Mouse (Mus musculus) thymus, postnatal 0 days (tissue): ENCODE measurements around the gene Tnrc6c. TPM values are rescaled to one million over a fixed set of nuclear protein-coding genes. Genes with fewer than 3 reads are reported as not detected.

ENCODE experiments used
- polyA plus RNA-seq: library from polyadenylated mRNA; unstranded; fragments of >200 nt; fragmentation: Nextera tagmentation; extraction: Ambion mirVana; gene quantifications from 2 replicates; pipeline ENCODE4 v1.2.1, GENCODE M21; 2015

Gene Tnrc6c
- polyA plus RNA-seq, 1 experiment from 2014 or later = 18.7 TPM

Other genes with a start within 250 kb of the Tnrc6c start
- gene Gm11733, start 169.9 kb upstream of the Tnrc6c start, polyA plus RNA-seq = not detected in 2 replicates
- gene Tmc8, start 127.8 kb downstream of the Tnrc6c start, polyA plus RNA-seq = 37.5 and 41.1 TPM in 2 replicates
- gene Tmc6, start 127.9 kb downstream of the Tnrc6c start, polyA plus RNA-seq = 46.7 and 58.9 TPM in 2 replicates
- gene 6030468B19Rik, start 143.4 kb downstream of the Tnrc6c start, polyA plus RNA-seq = 0.21 and 0.55 TPM in 2 replicates
- gene Gm20708, start 155.4 kb downstream of the Tnrc6c start, polyA plus RNA-seq = 0.13 and 0.48 TPM in 2 replicates
- gene Syngr2, start 155.4 kb downstream of the Tnrc6c start, polyA plus RNA-seq = 100.0 and 116 TPM in 2 replicates
- gene Afmid, start 171.6 kb downstream of the Tnrc6c start, polyA plus RNA-seq = 6.5 and 6.9 TPM in 2 replicates
- gene Tk1, start 171.8 kb downstream of the Tnrc6c start, polyA plus RNA-seq = 119 and 133 TPM in 2 replicates
- gene Birc5, start 195.0 kb downstream of the Tnrc6c start, polyA plus RNA-seq = 457 and 480 TPM in 2 replicates
- not detected in 2 replicates for gene Tmem235, start 206.5 kb downstream of the Tnrc6c start, polyA plus RNA-seq
- 9.0 and 9.4 TPM in 2 replicates for gene Tha1, start 219.2 kb downstream of the Tnrc6c start, polyA plus RNA-seq